Mouse (Mus musculus) ovary, postnatal 36 days (tissue): ENCODE measurements at regions not wholly inside any gene's neighbourhood (a gene's known extent, or its start where the extent isn't known, plus 50 kb on each side); places are given as distances from the start of the nearest gene placed in this dataset.

Experiments used
- DNase-seq: peaks from one replicate; pipeline ENCODE4 v3.0.0; 2022; ENCODE audit warnings: low spot score, mixed read lengths

- DNase-seq, result no peak
These were observed 62.0 kb upstream of the Eomes start for GRCm38 (mm10) chr9:118416032-118416431.

- DNase-seq, result no peak
These were observed 61.5 kb upstream of the Eomes start for GRCm38 (mm10) chr9:118416475-118416874.

- no peak for DNase-seq
These were observed 53.7 kb upstream of the Eomes start for GRCm38 (mm10) chr9:118424344-118424743.
